In genomic region chr7:139384500-139384899, GRCm38 (mm10) we compare ENCODE assay signal across 21 mouse cellular contexts. TPM values are rescaled to one million over a fixed set of nuclear protein-coding genes. Genes with fewer than 3 reads are reported as not detected.
DNase-seq lines count a peak whose midpoint lies in the region; ATAC-seq and TF ChIP-seq lines count a peak whose summit lies in the region.
"Had no signal": no experiment of that assay in that cellular context is flagged by ENCODE, and none has a peak within 500 bp of the region (broad histone marks: within the 10 kb centered on the region; RNA-seq: fewer than 3 reads in every experiment).

No protein-coding gene starts in this region.

- H3K9me3 ChIP-seq in heart, embryonic 12.5 days (replicated peaks), result no peaks in the 10 kb centered on the region
- H3K9me3 ChIP-seq: embryonic facial prominence, embryonic 13.5 days; embryonic facial prominence, embryonic 15.5 days; forebrain, embryonic 10.5 days; forebrain, embryonic 12.5 days had no signal

- peak overlapping the region; percentile 67 for H3K27ac ChIP-seq in cerebellum, adult 2 months (ENCODE audit: insufficient read depth, low read length)
- H3K27ac ChIP-seq in heart, embryonic 12.5 days (ENCODE audit: poor library complexity, severe bottlenecking), result no peak overlapping the region
- no peak overlapping the region for H3K27ac ChIP-seq in heart, adult 2 months
- H3K27ac ChIP-seq: embryonic facial prominence, embryonic 13.5 days; embryonic facial prominence, embryonic 15.5 days; forebrain, embryonic 10.5 days; forebrain, embryonic 12.5 days had no signal

- H3K27me3 ChIP-seq in cerebellum, adult 2 months (ENCODE audit: control insufficient read depth, insufficient read depth, low read length), result no peaks in the 10 kb centered on the region
- no peaks in the 10 kb centered on the region for H3K27me3 ChIP-seq in heart, embryonic 12.5 days (replicated peaks)
- no peaks in the 10 kb centered on the region for H3K27me3 ChIP-seq in heart, adult 2 months (ENCODE audit: control insufficient read depth, insufficient read depth, low read length)
- H3K27me3 ChIP-seq: embryonic facial prominence, embryonic 13.5 days; embryonic facial prominence, embryonic 15.5 days; forebrain, embryonic 12.5 days had no signal

- no peak for TF ChIP-seq CTCF in cerebellum, adult 2 months (IDR thresholded peaks at IDR 0.05; ENCODE audit: borderline replicate concordance, insufficient read depth, low read depth, low read length)
- no peak for TF ChIP-seq CTCF in heart, adult 2 months (IDR thresholded peaks at IDR 0.05)

- H3K36me3 ChIP-seq in heart, embryonic 12.5 days, result no peaks in the 10 kb centered on the region
- H3K36me3 ChIP-seq in heart, adult 2 months (ENCODE audit: control insufficient read depth, insufficient read depth, low read length), result no peaks in the 10 kb centered on the region
- H3K36me3 ChIP-seq: embryonic facial prominence, embryonic 13.5 days; embryonic facial prominence, embryonic 15.5 days; forebrain, embryonic 10.5 days; forebrain, embryonic 12.5 days; G1E had no signal

- H3K4me1 ChIP-seq in cerebellum, adult 2 months (ENCODE audit: control insufficient read depth, insufficient read depth, low read length), result peaks cover 27% of the 10 kb centered on the region
- peaks cover 16% of the 10 kb centered on the region for H3K4me1 ChIP-seq in heart, embryonic 12.5 days (replicated peaks)
- H3K4me1 ChIP-seq in heart, adult 2 months (ENCODE audit: control insufficient read depth, insufficient read depth, low read length), result no peaks in the 10 kb centered on the region

- 0 out of 2 replicates have a peak overlapping the region, but pooled peaks have one; percentile 25 for H3K9ac ChIP-seq in heart, embryonic 12.5 days
- no peak overlapping the region for H3K9ac ChIP-seq in heart, adult 2 months (ENCODE audit: low read depth, low read length)
- H3K9ac ChIP-seq: embryonic facial prominence, embryonic 13.5 days; embryonic facial prominence, embryonic 15.5 days; forebrain, embryonic 12.5 days had no signal

- H3K79me2 ChIP-seq in heart, adult 2 months (replicated peaks; ENCODE audit: control insufficient read depth, insufficient read depth, low read length), result peaks cover 3% of the 10 kb centered on the region; the same call in 1 of the 2 replicates

- no peak overlapping the region for H3K4me3 ChIP-seq in cerebellum, adult 2 months (replicated peaks; ENCODE audit: insufficient read depth, low read depth, low read length)
- H3K4me3 ChIP-seq in heart, embryonic 12.5 days, result no peak overlapping the region
- H3K4me3 ChIP-seq in heart, adult 2 months, result no peak overlapping the region
- H3K4me3 ChIP-seq: embryonic facial prominence, embryonic 13.5 days; embryonic facial prominence, embryonic 15.5 days; forebrain, embryonic 10.5 days; forebrain, embryonic 12.5 days had no signal

- intact Hi-C loops in heart, adult 2 months (cut with DNase I), result no loop called here

- ATAC-seq in heart, embryonic 12.5 days (ENCODE audit: insufficient number of reproducible peaks, low FRiP score), result no peak
- ATAC-seq in erythroid progenitor cell, adult 5-6 weeks (replicated peaks; ENCODE audit: low FRiP score, poor library complexity, severe bottlenecking), result peak; percentile 61
- ATAC-seq in megakaryocyte-erythroid progenitor cell, adult 5-6 weeks (replicated peaks; ENCODE audit: low FRiP score, low TSS enrichment, poor library complexity, severe bottlenecking), result peak; percentile 67
- ATAC-seq: CD4-positive, CD25-positive, alpha-beta regulatory T cell, adult 4 months; forebrain, embryonic 14.5 days; forebrain, embryonic 16.5 days had no signal

- TF ChIP-seq EP300 in heart, adult 2 months (IDR thresholded peaks at IDR 0.05; ENCODE audit: insufficient read depth, low read depth, low read length), result no peak

- no peak for DNase-seq in cerebellum, adult 2 months
- DNase-seq in cerebellum, adult 18-20 months, result no peak
- DNase-seq in heart, adult 2 months, result no peak
- DNase-seq in layer of hippocampus, adult 8-10 months (ENCODE audit: low spot score in 2 of 2), result no peak
- DNase-seq in lung, postnatal 4 days, result no peak
- DNase-seq: adrenal gland, adult 2 months; adrenal gland, postnatal 10 days; adrenal gland, postnatal 25 days; B cell, adult 2 months; embryo, embryonic 11 days had no signal

- no peak overlapping the region for H3K4me2 ChIP-seq in heart, embryonic 12.5 days
- H3K4me2 ChIP-seq: embryonic facial prominence, embryonic 13.5 days; embryonic facial prominence, embryonic 15.5 days; forebrain, embryonic 12.5 days had no signal

- 94% methylated on average over 1 of the region's 1 CpGs for WGBS in cerebellum, adult 2 months
- WGBS in heart, embryonic 12.5 days, result 73% methylated on average over 1 of the region's 1 CpGs
- WGBS in heart, adult 2 months, result 88% methylated on average over 1 of the region's 1 CpGs

- no peak for TF ChIP-seq POLR2A in cerebellum, adult 2 months (IDR thresholded peaks at IDR 0.05; ENCODE audit: borderline replicate concordance, insufficient read depth, low read length)
- no peak for TF ChIP-seq POLR2A in heart, adult 2 months (IDR thresholded peaks at IDR 0.05; ENCODE audit: insufficient read depth, low read depth, low read length)

RNA-seq across cellular contexts. Expression of gene Inpp5a, which starts 4.4 kb away (rescaled TPM):
- 164 and 181 TPM in 2 replicates for polyA plus RNA-seq in cerebellum, adult 2 months (2012; rRNA removed)
- 96.3 and 104 TPM in 2 replicates for polyA plus RNA-seq in heart, embryonic 12.5 days (2016; fragmentation: Nextera tagmentation; extraction: Ambion mirVana)
- total RNA-seq in heart, adult 2 months (2021), result 100 to 1,000 TPM; 280 to 306 TPM
- polyA plus RNA-seq in heart, adult 2 months (2012; rRNA removed), result 134 and 195 TPM in 2 replicates
- 17.7 and 20.1 TPM in 2 replicates for total RNA-seq in erythroid progenitor cell, adult 5-6 weeks (2015; ENCODE audit: low replicate concordance)
- total RNA-seq in erythroid progenitor cell, adult 5-6 weeks (2017; ENCODE audit: low replicate concordance), result 9.0 and 14.7 TPM in 2 replicates
- 4.6 and 8.2 TPM in 2 replicates for total RNA-seq in megakaryocyte-erythroid progenitor cell, adult 5-6 weeks (2014; fragmentation: Nextera tagmentation)
- total RNA-seq in megakaryocyte-erythroid progenitor cell, adult 5-6 weeks (2017), result 3.2 and 4.9 TPM in 2 replicates
- 10 to 100 TPM; 38.2 to 46.4 (median 39.6) TPM for total RNA-seq in layer of hippocampus, adult 8-10 months (2022)

Comparison
In these comparisons a context has a peak if more than half of its experiments do, and no peak if none do; other contexts are left out.
1. RNA of gene Inpp5a, which starts 4.4 kb away (total RNA-seq): 280 to 306 TPM in heart, adult 2 months; 38.2 to 46.4 TPM in layer of hippocampus, adult 8-10 months, 9.0 to 20.1 TPM in erythroid progenitor cell, adult 5-6 weeks and 3.2 to 8.2 TPM in megakaryocyte-erythroid progenitor cell, adult 5-6 weeks; every median in the first group is over 4 times any median in the second.